Mouse (Mus musculus) forebrain, embryonic 14.5 days (tissue): ENCODE results near the gene Gipc1. TPM values are rescaled to one million over a fixed set of nuclear protein-coding genes. Genes with fewer than 3 reads are reported as not detected.

ENCODE experiments used
- ATAC-seq: fragments of 200-750 bp; cut with Nextera tagmentation; 2 replicates; pipeline ENCODE4 v1.8.0; 2017; ENCODE audit warnings: mild to moderate bottlenecking, moderate library complexity
- DNase-seq: peaks from one replicate; pipeline ENCODE4 v3.0.0-alpha.2; 2015; ENCODE audit warnings: low spot score
- H3K27ac ChIP-seq: fragments of 300-500 bp; sonication (generic); 2 replicates; pipeline ENCODE4 v1.5.1; 2014; ENCODE audit warnings: low read depth, mild to moderate bottlenecking, control low read depth, low read length, moderate library complexity
- H3K27me3 ChIP-seq: fragments of 300-500 bp; sonication (generic); replicated peaks from 2 replicates; pipeline ENCODE4 v1.6.1; 2014; ENCODE audit warnings: low read length, control low read depth, mixed read lengths; ENCODE audit not compliant: control insufficient read depth, insufficient read depth
- H3K36me3 ChIP-seq: fragments of 300-500 bp; sonication (generic); 2 replicates; pipeline ENCODE4 v1.6.1; 2014; ENCODE audit warnings: low read length, control low read depth; ENCODE audit not compliant: control insufficient read depth, insufficient read depth
- H3K4me1 ChIP-seq: fragments of 300-500 bp; sonication (generic); 2 replicates; pipeline ENCODE4 v1.6.1; 2014; ENCODE audit warnings: antibody characterized with exemption, low read length, control low read depth; ENCODE audit not compliant: control insufficient read depth, insufficient read depth
- H3K4me2 ChIP-seq: fragments of 300-500 bp; sonication (generic); 2 replicates; pipeline ENCODE4 v1.6.1; 2014; ENCODE audit warnings: mild to moderate bottlenecking, control low read depth, low read length
- H3K4me3 ChIP-seq: fragments of 300-500 bp; sonication (generic); 2 replicates; pipeline ENCODE4 v1.5.1; 2014; ENCODE audit warnings: low read depth, low read length, control low read depth
- H3K9ac ChIP-seq: fragments of 300-500 bp; sonication (generic); 2 replicates; pipeline ENCODE4 v1.6.1; 2014; ENCODE audit warnings: mild to moderate bottlenecking, low read length, control low read depth, moderate library complexity
- H3K9me3 ChIP-seq: fragments of 300-500 bp; sonication (generic); replicated peaks from 2 replicates; pipeline ENCODE4 v1.6.1; 2016; ENCODE audit warnings: low read length, control low read depth, mixed read lengths; ENCODE audit not compliant: control insufficient read depth
- WGBS: fragments of 180-500 bp; shearing (Covaris S2); extraction: QIAGEN DNeasy Blood & Tissue Kit; methylation state at CpG from one replicate; pipeline ENCODE4 v1.1.7; 2014; 5-methylcytosine and 5-hydroxymethylcytosine counted together
- polyA plus RNA-seq: library from polyadenylated mRNA; unstranded; fragments of >200 nt; fragmentation: Nextera tagmentation; extraction: Ambion mirVana; gene quantifications from 2 replicates; pipeline ENCODE4 v1.2.1, GENCODE M21; 2014

Gene Gipc1
- polyA plus RNA-seq, 1 experiment from 2014 or later = 108 TPM

GRCm38 (mm10) chr8:83617111-83617510, 35.4 kb upstream of the Gipc1 start:
- no peak overlapping the region for H3K9ac ChIP-seq
- H3K27ac ChIP-seq = no peak overlapping the region
- DNase-seq (no peak), ATAC-seq (no peak)
- 85% methylated on average over 2 of the region's 2 CpGs for WGBS
- no peaks in the 10 kb centered on the region for H3K4me1 ChIP-seq
- H3K4me3 ChIP-seq = no peak overlapping the region
- no peak overlapping the region for H3K4me2 ChIP-seq
- H3K27me3 ChIP-seq = no peaks in the 10 kb centered on the region
- no peaks in the 10 kb centered on the region for H3K9me3 ChIP-seq
- peaks cover 23% of the 10 kb centered on the region for H3K36me3 ChIP-seq

- H3K4me2 ChIP-seq = no peak overlapping the region
- H3K9ac ChIP-seq = no peak overlapping the region
- H3K9me3 ChIP-seq = no peaks in the 10 kb centered on the region
- DNase-seq (no peak), ATAC-seq (no peak)
- no peak overlapping the region for H3K4me3 ChIP-seq
- H3K36me3 ChIP-seq = peaks cover 9% of the 10 kb centered on the region; the same call in 1 of the 2 replicates
- no peaks in the 10 kb centered on the region for H3K4me1 ChIP-seq
- 87% methylated on average over 2 of the region's 2 CpGs for WGBS
- H3K27ac ChIP-seq = no peak overlapping the region
- H3K27me3 ChIP-seq = no peaks in the 10 kb centered on the region
Measured at GRCm38 (mm10) chr8:83618566-83618965, 33.9 kb upstream of the Gipc1 start.

GRCm38 (mm10) chr8:83619568-83620285, 32.8 kb upstream of the Gipc1 start:
- Histone ChIP-seq H3K27ac (no peak overlapping the region), H3K4me2 (no peak overlapping the region), H3K9ac (no peak overlapping the region), H3K4me1 (no peaks in the 10 kb centered on the region), H3K27me3 (no peaks in the 10 kb centered on the region), H3K4me3 (no peak overlapping the region), H3K36me3 (no peaks in the 10 kb centered on the region), H3K9me3 (no peaks in the 10 kb centered on the region)
- 88% methylated on average over 9 of the region's 9 CpGs for WGBS
- ATAC-seq (no peak), DNase-seq (no peak)

GRCm38 (mm10) chr8:83621691-83622388, 30.6 kb upstream of the Gipc1 start:
- ATAC-seq (0 out of 2 replicates have a peak, but pooled peaks have one; percentile 15), DNase-seq (no peak)
- H3K27ac ChIP-seq = no peak overlapping the region
- H3K9me3 ChIP-seq = no peaks in the 10 kb centered on the region
- 52% methylated on average over 15 of the region's 15 CpGs for WGBS
- peak overlapping the region; percentile 72 for H3K9ac ChIP-seq
- H3K4me3 ChIP-seq = peak overlapping the region; percentile 33
- H3K4me2 ChIP-seq = peak overlapping the region; percentile 77
- no peaks in the 10 kb centered on the region for H3K36me3 ChIP-seq
- no peaks in the 10 kb centered on the region for H3K4me1 ChIP-seq
- H3K27me3 ChIP-seq = no peaks in the 10 kb centered on the region

- peak overlapping the region; percentile 72 for H3K9ac ChIP-seq
- DNase-seq = peak; percentile 84
- peak overlapping the region; percentile 33 for H3K4me3 ChIP-seq
- no peaks in the 10 kb centered on the region for H3K27me3 ChIP-seq
- WGBS = 12% methylated on average over 23 of the region's 23 CpGs
- H3K4me2 ChIP-seq = peak overlapping the region; percentile 77
- no peaks in the 10 kb centered on the region for H3K36me3 ChIP-seq
- no peaks in the 10 kb centered on the region for H3K4me1 ChIP-seq
- peak; percentile 96 for ATAC-seq
- H3K9me3 ChIP-seq = no peaks in the 10 kb centered on the region
- no peak overlapping the region for H3K27ac ChIP-seq
Measured at GRCm38 (mm10) chr8:83622389-83622989, 30.0 kb upstream of the Gipc1 start.

GRCm38 (mm10) chr8:83623549-83623948, 28.9 kb upstream of the Gipc1 start:
- no peaks in the 10 kb centered on the region for H3K9me3 ChIP-seq
- ATAC-seq (no peak), DNase-seq (no peak)
- no peak overlapping the region for H3K4me3 ChIP-seq
- no peaks in the 10 kb centered on the region for H3K27me3 ChIP-seq
- H3K9ac ChIP-seq = no peak overlapping the region
- H3K27ac ChIP-seq = no peak overlapping the region
- 92% methylated on average over 7 of the region's 7 CpGs for WGBS
- no peaks in the 10 kb centered on the region for H3K36me3 ChIP-seq
- no peaks in the 10 kb centered on the region for H3K4me1 ChIP-seq
- no peak overlapping the region for H3K4me2 ChIP-seq

GRCm38 (mm10) chr8:83624739-83625138, 27.7 kb upstream of the Gipc1 start:
- H3K9me3 ChIP-seq = no peaks in the 10 kb centered on the region
- 32% methylated on average over 3 of the region's 3 CpGs for WGBS
- DNase-seq (peak; percentile 49), ATAC-seq (no peak)
- H3K4me3 ChIP-seq = no peak overlapping the region
- no peak overlapping the region for H3K27ac ChIP-seq
- no peaks in the 10 kb centered on the region for H3K4me1 ChIP-seq
- no peaks in the 10 kb centered on the region for H3K36me3 ChIP-seq
- H3K4me2 ChIP-seq = no peak overlapping the region
- H3K9ac ChIP-seq = no peak overlapping the region
- no peaks in the 10 kb centered on the region for H3K27me3 ChIP-seq

GRCm38 (mm10) chr8:83625676-83626299, 26.7 kb upstream of the Gipc1 start:
- no peaks in the 10 kb centered on the region for H3K9me3 ChIP-seq
- H3K9ac ChIP-seq = no peak overlapping the region
- no peaks in the 10 kb centered on the region for H3K36me3 ChIP-seq
- ATAC-seq (no peak), DNase-seq (no peak)
- H3K27ac ChIP-seq = no peak overlapping the region
- H3K4me2 ChIP-seq = no peak overlapping the region
- H3K4me3 ChIP-seq = no peak overlapping the region
- no peaks in the 10 kb centered on the region for H3K27me3 ChIP-seq
- 88% methylated on average over 6 of the region's 6 CpGs for WGBS
- H3K4me1 ChIP-seq = no peaks in the 10 kb centered on the region
